Mouse (Mus musculus) E14TG2a.4 (cell line): Measurements from ENCODE around the gene Bms1.

Experiments used
- H3K27me3 ChIP-seq: 2 replicates; pipeline ENCODE4 v1.6.1; 2014; ENCODE audit warnings: low read length, control low read depth; ENCODE audit not compliant: insufficient read depth
- H3K36me3 ChIP-seq: 2 replicates; pipeline ENCODE4 v1.6.1; 2014; ENCODE audit warnings: low read length, control low read depth; ENCODE audit not compliant: insufficient read depth
- H3K4me1 ChIP-seq: replicated peaks from 2 replicates; pipeline ENCODE4 v1.6.1; 2014; ENCODE audit warnings: low read depth, low read length, control low read depth
- H3K4me3 ChIP-seq: replicated peaks from 2 replicates; pipeline ENCODE4 v1.5.1; 2014; ENCODE audit warnings: mild to moderate bottlenecking, low read length
- H3K9me3 ChIP-seq: 2 replicates; pipeline ENCODE4 v1.6.1; 2014; ENCODE audit warnings: low read length, control low read depth
- CTCF ChIP-seq: conservative IDR thresholded peaks from 2 replicates; pipeline ENCODE4 v1.5.1; 2014; ENCODE audit warnings: low read length
- NANOG ChIP-seq: IDR thresholded peaks from 2 replicates; pipeline ENCODE4 v1.6.1; 2014; ENCODE audit warnings: borderline replicate concordance, low read length, mixed read lengths
- POU5F1 ChIP-seq: IDR thresholded peaks from 2 replicates; pipeline ENCODE4 v1.6.1; 2014; ENCODE audit warnings: low read length, borderline replicate concordance

The Bms1 gene

GRCm38 (mm10) chr6:118341861-118342485, 77.3 kb downstream of the Bms1 start:
- Histone ChIP-seq H3K36me3 (no peaks in the 10 kb centered on the region), H3K4me1 (no peaks in the 10 kb centered on the region), H3K27me3 (no peaks in the 10 kb centered on the region), H3K4me3 (no peak overlapping the region), H3K9me3 (no peaks in the 10 kb centered on the region)
- TF ChIP-seq CTCF (no peak), POU5F1 (no peak), NANOG (no peak)

GRCm38 (mm10) chr6:118337660-118338059, 81.6 kb downstream of the Bms1 start:
- Histone ChIP-seq H3K9me3 (no peaks in the 10 kb centered on the region), H3K4me3 (no peak overlapping the region), H3K4me1 (no peaks in the 10 kb centered on the region), H3K27me3 (0 out of 2 replicates have a peak, but pooled peaks cover 4% of the 10 kb centered on the region), H3K36me3 (no peaks in the 10 kb centered on the region)
- TF ChIP-seq POU5F1 (no peak), NANOG (no peak), CTCF (no peak)

DNA sequence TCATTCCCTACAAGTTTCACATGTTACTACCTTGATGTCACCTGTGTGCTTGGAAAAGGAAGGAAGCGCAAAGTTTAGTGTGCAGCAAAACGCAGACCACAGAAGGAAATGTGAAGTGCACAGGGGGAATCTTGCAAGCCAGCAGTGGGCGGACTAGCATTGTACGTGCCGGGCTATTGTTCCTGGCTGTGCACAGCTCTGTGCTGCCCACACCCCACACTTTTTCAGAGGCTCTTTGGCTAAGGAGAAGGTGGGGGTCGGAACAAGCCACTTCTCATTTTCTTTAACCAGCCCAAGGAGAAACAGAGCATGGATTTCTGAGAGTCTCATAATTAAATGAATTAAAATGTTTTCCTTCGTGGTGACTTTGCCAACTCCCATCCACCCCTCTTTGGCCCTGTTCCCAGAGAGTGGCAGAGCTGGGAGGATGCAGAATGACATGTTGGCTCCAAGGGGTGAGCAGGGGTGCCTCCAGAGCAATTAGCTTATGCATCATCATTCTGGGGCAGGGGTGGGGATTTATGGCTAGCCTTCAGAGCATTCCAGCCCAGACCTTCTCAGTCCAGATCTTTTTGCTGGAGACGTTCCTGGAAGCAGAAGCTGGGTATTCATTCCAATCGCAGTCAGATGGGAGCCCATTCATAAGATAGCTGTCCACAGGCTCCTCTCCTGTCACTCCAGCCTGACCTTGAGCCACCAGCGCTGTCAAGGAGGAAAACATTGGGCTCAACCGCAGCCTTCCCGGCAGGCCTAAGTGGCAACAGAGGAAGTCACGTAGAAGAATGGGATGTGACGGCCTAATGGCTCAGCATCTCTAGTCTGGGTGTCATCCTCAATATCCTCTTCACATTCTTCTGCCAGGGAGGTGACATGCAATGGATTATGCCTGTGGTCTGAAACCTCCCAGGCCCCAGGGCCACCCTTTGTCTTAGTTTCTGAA, 82.5 kb downstream of the Bms1 start:
- TF ChIP-seq POU5F1: no peak
- no peak for TF ChIP-seq NANOG
- no peak for TF ChIP-seq CTCF
- no peaks in the 10 kb centered on the region for H3K4me1 ChIP-seq

DNA sequence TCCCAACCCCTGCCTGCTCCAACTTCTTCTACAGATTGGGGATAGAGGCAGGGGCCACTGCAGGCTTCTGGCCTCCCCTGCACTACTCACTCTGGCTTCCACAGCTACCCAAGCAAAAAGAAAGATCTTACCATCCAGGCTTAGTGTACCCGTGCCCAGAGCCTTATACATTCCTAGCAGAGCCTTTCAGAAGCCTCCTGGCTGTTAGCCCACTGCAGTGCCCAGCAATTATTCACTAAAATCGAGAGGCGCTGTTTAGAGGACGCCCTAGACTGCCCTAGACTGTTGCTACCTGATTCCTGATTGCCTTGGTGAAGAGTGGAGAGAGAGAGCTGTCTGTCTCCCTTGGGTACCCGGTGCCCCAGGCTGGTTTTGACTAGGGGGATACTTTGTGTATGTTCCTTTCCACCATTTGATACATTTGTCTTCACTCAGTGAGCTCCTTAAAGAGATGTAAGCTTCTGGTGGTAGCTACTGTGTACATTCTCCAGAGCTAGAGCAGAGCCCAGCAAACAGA, 83.3 kb downstream of the Bms1 start:
- Histone ChIP-seq H3K9me3 (no peaks in the 10 kb centered on the region), H3K27me3 (0 out of 2 replicates have a peak, but pooled peaks cover 4% of the 10 kb centered on the region), H3K36me3 (no peaks in the 10 kb centered on the region), H3K4me1 (no peaks in the 10 kb centered on the region), H3K4me3 (no peak overlapping the region)
- no peak for TF ChIP-seq POU5F1
- TF ChIP-seq CTCF: no peak
- no peak for TF ChIP-seq NANOG

More for the DNA sequence above, 82.5 kb downstream of the Bms1 start:
- Histone ChIP-seq H3K9me3 (no peaks in the 10 kb centered on the region), H3K36me3 (no peaks in the 10 kb centered on the region), H3K4me3 (no peak overlapping the region), H3K27me3 (0 out of 2 replicates have a peak, but pooled peaks cover 4% of the 10 kb centered on the region)

GRCm38 (mm10) chr6:118333861-118334260, 85.4 kb downstream of the Bms1 start:
- H3K4me1 ChIP-seq: no peaks in the 10 kb centered on the region
- no peak overlapping the region for H3K4me3 ChIP-seq
- 0 out of 2 replicates have a peak, but pooled peaks cover 4% of the 10 kb centered on the region for H3K27me3 ChIP-seq
- TF ChIP-seq POU5F1: no peak
- TF ChIP-seq NANOG: no peak
- 0 out of 2 replicates have a peak, but pooled peaks cover 4% of the 10 kb centered on the region for H3K9me3 ChIP-seq
- H3K36me3 ChIP-seq: no peaks in the 10 kb centered on the region
